Mouse (Mus musculus) urinary bladder, adult 2 months (tissue): ENCODE measurements at regions not wholly inside any gene's neighbourhood (a gene's known extent, or its start where the extent isn't known, plus 50 kb on each side); places are given as distances from the start of the nearest gene placed in this dataset.
"Not testable (repeated sequence)": the region's sequence is repeated elsewhere in the genome, so short reads cannot be mapped to it uniquely, and the experiment has no call there.

Source experiments
- DNase-seq: peaks from one replicate; pipeline ENCODE4 v3.0.0; 2022; ENCODE audit warnings: low spot score

DNA sequence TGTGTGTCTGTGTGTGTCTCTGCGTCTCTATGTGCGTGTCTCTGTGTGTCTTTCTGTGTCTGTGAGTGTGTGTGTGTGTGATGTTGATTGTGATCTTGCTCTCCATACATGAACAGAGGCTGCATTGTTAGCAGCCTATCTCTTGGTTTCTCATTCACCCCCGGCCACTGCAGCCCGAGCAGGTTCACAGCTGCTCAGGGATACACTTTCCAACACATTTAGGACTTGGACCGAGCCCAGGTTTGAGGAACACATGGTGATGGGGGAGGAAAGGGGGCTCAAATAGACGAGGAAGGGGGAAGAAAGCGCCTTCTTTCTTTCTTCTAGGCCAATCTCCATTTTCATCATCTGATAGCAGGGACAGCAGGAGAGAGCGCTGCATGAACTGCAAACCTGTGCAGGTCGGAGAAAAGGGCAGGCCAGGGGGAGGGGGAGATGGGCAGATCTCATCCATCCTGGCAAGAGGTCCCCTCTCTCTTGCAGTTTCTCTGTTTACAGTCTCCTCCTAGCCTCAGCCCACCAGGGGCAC lies 123.2 kb downstream of the Zfp36l1 start:
- no peak for DNase-seq

DNA sequence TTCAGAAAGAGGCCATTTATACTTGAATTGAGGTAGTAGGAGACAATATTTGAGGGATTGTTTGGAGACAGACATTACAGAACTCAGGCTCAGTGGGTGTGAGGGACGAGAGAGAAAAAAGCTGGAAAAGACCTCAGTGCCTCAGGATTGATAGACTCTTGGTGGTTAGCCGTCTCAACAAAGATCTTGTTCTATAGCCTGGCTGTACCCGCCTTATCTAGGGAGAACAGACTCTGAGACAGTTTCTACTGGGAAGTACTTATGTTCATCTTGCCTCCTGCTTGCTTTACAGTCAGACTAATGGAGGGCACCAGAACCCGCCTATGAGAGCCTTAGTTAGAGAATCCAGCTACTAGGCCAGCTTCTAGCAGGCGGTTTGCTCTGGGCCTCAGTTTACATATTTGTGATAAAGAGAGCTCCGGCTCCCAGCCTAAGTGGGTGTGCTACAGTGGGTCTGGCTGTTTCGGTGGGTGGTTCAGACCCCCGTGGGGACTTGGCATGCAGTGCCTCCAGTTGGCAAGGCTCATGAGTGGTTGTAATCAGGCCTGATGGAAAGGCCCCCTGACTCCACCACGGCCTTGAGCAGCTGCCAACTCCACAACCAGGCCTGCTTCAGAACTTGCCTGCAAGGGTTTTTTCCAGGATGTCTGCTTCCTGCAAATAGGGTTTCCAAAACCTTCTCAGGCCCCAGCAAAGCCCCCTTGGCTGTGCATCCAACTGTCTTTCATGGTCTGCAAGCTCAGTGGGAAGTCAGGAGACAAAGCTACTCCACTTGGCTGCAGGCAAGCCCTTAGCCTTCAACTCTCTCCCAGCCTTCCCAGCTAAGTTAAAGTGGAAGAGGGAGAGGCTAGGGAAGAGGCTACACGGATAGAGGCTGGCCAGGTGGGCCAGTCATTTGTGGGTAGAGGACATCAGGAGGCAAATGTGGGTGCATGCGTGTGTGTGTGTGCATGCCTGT lies 124.1 kb downstream of the Zfp36l1 start:
- no peak for DNase-seq

DNA sequence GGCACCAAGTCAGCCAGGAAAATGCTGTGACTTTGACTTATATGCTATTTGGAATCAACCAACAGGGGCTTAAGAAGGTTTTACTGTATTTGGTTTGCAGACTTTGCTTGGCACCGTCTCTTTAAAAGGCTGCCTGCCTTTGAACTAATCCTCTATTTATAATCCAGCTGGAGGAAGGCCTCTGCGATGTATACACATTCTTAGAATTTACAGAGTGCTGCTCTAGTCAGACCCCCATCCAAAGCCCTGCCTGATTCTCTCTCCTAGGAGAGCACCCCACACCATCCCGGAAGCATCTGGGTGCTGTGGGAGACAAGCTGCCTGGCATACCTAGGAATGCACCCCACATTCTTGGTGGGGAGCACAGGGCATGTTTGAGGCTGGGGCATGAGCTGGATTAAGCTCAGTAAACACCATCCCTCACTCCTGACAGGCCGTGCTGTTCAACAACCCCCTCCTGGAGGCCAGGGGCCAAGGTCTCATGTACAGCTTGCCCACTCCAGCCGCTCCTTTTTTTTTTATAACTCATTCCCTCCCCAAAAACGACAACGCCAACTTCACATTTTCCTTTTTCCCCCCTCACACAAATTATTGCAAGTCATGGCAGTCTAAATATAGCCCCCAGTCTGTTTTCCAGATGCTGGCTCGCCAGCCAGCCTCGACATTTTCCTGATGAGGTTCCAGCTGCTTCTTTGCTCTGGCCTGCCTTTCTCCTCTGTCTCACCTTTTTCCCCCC lies 126.4 kb downstream of the Zfp36l1 start:
- DNase-seq = no peak

DNA sequence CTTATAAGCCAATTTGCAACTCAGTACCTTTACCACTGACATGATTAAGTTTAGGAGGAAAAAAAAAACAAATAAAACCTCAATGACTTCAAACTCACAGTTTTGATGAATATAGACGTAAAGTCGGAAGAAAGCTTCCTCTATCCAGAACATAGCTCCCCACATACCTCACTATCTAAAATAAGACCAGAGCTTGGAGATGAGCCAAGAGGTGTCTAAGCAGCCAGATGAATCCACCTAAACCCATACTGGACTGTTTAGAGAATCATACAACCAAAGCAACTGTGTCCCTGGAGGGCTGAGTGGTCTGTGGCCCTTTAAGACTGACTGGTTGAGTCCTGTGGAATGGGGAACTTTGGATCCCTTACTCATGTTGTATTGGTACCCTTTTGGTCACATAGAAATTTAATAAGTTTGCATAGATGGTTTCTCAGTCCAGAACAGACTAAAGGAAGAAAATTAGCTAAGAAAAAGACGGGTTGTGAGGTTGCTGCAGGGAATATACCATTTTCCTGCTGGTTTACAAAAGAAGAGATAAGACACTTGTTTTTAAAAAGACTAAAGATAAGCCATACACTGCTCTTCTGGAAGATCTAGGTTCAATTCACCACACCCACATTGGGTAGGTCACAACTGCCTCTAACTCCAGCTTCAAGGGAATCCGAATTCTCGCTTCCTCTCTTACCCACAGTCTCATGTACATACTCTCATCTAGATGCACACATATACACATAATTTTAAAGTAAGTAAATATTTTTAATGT lies 127.6 kb downstream of the Zfp36l1 start:
- DNase-seq = no peak

DNA sequence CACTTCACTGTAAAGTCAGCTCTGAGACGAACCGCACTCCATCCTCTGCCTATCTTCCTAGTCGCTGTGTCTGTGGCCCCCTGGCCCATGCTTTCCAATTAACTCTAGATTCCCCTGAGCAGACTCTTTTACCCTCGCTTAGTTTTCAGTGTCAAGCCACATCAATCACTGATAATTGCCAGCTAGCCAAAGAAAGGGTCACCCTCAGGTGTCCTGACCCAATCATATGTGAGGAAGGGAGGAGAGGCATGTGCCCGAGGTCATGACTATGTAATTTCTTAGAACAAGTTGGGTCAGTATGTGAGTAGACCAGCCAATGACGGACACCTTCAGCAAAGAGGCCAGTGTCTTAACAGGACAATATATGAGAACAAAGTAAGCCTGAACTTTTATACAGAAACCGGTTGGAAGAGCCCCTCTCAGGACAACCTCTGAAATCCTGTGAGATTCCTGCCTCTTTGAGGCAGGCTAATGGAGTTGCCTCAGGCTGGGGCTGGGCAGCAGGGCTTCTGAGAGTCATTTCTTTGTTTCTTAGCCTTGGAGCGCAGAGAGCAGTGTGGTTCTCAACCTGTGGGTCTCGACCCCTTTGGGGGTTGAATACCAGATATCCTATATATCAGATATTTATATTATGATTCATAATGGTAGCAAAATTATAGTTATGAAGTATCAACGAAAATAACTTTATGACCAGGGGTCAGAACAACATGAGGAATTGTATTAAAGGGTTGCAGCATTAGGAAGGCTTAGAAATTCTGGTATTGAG lies 128.6 kb downstream of the Zfp36l1 start:
- no peak for DNase-seq

- no peak for DNase-seq
Measured at GRCm38 (mm10) chr12:79983232-79983631, 129.6 kb downstream of the Zfp36l1 start.

DNA sequence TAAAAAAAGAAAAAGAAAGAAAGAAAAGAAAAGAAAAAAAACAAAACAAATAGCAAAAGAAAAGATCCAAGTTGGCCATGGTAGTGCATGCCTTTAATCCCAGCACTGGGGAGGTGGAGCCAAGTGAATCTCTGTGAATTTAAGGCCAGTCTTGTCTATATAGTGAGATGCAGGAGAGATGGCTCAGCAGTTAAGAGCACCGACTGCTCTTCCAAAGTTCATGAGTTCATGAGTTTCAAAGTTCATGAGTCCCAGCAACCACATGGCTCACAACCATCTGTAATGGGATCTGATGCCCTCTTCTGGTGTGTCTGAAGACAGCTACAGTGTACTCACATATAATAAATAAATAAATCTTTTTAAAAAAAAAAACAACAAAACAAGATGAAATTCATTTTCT lies 130.3 kb downstream of the Zfp36l1 start:
- DNase-seq = not testable (repeated sequence)

- no peak for DNase-seq
Measured at GRCm38 (mm10) chr12:79980711-79981110, 132.1 kb downstream of the Zfp36l1 start.

DNA sequence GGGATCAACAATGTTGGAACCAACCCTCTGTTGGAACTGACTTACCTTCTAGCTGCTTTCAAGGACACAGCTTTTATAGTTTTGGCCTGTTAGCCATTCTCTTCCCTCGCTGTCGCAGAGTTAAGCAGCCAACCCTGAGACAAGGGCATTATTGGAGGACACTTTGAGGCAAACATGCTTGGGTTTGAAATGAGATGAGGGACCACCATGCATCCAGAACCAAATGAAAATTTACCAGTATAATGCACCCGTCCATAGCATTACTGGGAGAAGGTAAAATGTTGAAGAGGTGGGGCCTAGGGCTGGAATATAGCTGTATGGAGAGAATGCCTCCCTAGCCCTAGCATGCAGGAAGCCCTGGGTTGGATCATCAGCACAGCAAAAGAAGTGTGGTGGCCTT lies 135.7 kb downstream of the Zfp36l1 start:
- no peak for DNase-seq

DNA sequence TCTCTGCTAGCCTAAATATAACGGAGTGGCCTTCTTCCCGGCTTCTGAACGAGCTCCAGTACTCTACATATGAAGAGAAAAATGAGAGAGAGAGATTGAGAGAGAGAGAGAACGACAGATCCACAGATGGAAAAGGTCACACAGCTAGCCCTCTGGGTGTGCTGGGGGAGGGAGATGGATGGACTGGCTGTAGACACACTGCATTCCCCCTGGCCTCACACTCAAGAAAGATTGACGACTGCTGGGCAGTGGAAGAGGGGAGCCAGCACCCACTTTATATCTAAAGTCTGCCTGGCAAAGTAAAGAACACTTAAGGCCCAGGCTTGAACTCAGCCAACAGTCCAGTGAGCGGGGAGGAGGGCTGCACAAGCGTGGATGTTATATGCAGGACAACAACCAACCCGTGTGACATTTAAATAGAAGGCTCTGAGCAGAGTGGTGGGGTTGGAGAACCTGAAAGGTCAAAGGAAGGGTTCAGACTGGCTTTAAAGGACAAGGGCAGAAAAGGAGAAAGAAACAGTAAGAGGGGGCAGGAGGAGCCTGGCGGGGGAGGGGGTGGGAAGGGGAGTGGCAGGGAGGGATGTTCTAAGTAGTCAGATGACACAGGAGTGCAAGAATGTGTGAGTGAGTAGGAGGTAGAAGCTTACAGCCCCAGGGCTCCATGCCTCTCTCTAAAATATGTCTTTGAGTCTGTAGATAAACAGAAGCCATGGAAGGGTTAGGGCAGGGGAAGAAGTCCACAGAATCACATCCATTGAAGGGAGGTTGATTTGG lies 137.2 kb downstream of the Zfp36l1 start:
- DNase-seq = no peak

- DNase-seq = no peak
Measured at GRCm38 (mm10) chr12:79975050-79975449, 137.8 kb downstream of the Zfp36l1 start.

GRCm38 (mm10) chr12:79974530-79974929 lies 138.3 kb downstream of the Zfp36l1 start:
- no peak for DNase-seq

GRCm38 (mm10) chr12:79973566-79974230 lies 139.1 kb downstream of the Zfp36l1 start:
- no peak for DNase-seq

GRCm38 (mm10) chr12:79970981-79971390 lies 141.8 kb downstream of the Zfp36l1 start:
- DNase-seq = no peak

DNA sequence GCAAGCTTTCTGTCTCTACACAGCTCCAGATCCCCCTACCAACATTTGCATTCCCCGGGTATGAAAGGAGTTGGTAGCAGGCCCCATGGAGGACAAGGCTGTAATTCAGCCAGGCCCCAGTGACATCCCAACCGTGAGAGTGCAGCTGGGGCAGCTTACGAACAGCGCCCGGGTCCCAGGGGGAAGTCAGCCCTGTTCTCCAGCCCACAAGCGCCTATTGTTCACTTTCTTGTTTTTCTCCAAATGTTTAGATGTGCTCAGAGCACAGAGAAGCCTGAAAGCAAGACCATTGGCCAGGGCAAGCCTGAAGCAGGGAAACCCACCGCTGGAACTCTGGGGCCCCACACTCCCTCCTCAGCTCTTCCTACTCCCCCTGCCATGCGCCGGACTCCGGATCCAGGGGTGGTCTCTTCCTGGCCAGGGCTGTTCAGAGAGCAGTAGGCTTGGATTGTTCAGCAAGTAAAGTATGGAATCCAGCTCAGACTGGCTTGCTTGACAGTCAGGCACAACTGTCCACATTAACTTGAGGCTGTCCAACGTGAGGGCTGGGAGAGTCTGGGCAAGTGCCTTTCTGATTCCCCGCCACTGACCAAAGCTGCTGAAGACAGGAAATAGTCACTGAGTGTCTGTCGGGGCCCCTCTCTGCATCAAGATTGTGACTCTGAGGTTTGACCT lies 142.4 kb downstream of the Zfp36l1 start:
- DNase-seq = no peak

GRCm38 (mm10) chr12:79969346-79970226 lies 143.2 kb downstream of the Zfp36l1 start:
- DNase-seq = no peak

- DNase-seq = no peak
Measured at GRCm38 (mm10) chr12:79968676-79969075, 144.1 kb downstream of the Zfp36l1 start.
